Mouse (Mus musculus) natural killer cell, adult 2 months (primary cell): Measurements from ENCODE around the gene Scyl3.

ENCODE experiments used
- DNase-seq, 2 experiments: peaks; one replicate each; pipeline ENCODE4 v3.0.0; 2022; ENCODE audit warnings: low spot score in 2 of 2

Gene Scyl3

GRCm38 (mm10) chr1:163958036-163958435 is 29.1 kb downstream of the Scyl3 start:
- no peak for DNase-seq

GRCm38 (mm10) chr1:163964008-163964689 is 35.2 kb downstream of the Scyl3 start:
- peak; percentile 18 to 25 for DNase-seq

GRCm38 (mm10) chr1:163974471-163974870 is 45.6 kb downstream of the Scyl3 start:
- DNase-seq, result no peak

GRCm38 (mm10) chr1:163975088-163975487 is 46.2 kb downstream of the Scyl3 start:
- DNase-seq, result no peak

- no peak for DNase-seq
These were observed 47.6 kb downstream of the Scyl3 start for GRCm38 (mm10) chr1:163976515-163976914.

- no peak for DNase-seq
These were observed 63.5 kb downstream of the Scyl3 start for GRCm38 (mm10) chr1:163992371-163992770.

GRCm38 (mm10) chr1:163994173-163994720 is 65.3 kb downstream of the Scyl3 start:
- DNase-seq, result no peak

- peak; percentile 90 to 91 for DNase-seq
These were observed 66.1 kb downstream of the Scyl3 start, which contains the start of the genes BC055324 and Mettl18 for GRCm38 (mm10) chr1:163994721-163995608. Gene BC055324, minus strand, starts transcription at chr1:163994796. Gene Mettl18, plus strand, starts transcription at chr1:163994889.

- DNase-seq, result no peak
These were observed 66.7 kb downstream of the Scyl3 start for GRCm38 (mm10) chr1:163995609-163995913.

GRCm38 (mm10) chr1:164001831-164002452 is 73.0 kb downstream of the Scyl3 start:
- no peak for DNase-seq

GRCm38 (mm10) chr1:164004311-164004710 is 75.4 kb downstream of the Scyl3 start:
- no peak for DNase-seq
